Mouse (Mus musculus) bone marrow, adult 2 months (tissue): ENCODE measurements around the gene Tmem88.

Source experiments
- CTCF ChIP-seq: fragments of 200-500 bp; IDR thresholded peaks from 2 replicates; pipeline ENCODE4 v1.5.1; 2011; ENCODE audit warnings: low read length, control low read depth; ENCODE audit not compliant: control insufficient read depth, insufficient read depth
- POLR2A ChIP-seq: fragments of 200-500 bp; IDR thresholded peaks from 2 replicates; pipeline ENCODE4 v1.6.1; 2011; ENCODE audit warnings: low read depth, mild to moderate bottlenecking, control low read depth, low read length, borderline replicate concordance; ENCODE audit not compliant: control insufficient read depth

DNA sequence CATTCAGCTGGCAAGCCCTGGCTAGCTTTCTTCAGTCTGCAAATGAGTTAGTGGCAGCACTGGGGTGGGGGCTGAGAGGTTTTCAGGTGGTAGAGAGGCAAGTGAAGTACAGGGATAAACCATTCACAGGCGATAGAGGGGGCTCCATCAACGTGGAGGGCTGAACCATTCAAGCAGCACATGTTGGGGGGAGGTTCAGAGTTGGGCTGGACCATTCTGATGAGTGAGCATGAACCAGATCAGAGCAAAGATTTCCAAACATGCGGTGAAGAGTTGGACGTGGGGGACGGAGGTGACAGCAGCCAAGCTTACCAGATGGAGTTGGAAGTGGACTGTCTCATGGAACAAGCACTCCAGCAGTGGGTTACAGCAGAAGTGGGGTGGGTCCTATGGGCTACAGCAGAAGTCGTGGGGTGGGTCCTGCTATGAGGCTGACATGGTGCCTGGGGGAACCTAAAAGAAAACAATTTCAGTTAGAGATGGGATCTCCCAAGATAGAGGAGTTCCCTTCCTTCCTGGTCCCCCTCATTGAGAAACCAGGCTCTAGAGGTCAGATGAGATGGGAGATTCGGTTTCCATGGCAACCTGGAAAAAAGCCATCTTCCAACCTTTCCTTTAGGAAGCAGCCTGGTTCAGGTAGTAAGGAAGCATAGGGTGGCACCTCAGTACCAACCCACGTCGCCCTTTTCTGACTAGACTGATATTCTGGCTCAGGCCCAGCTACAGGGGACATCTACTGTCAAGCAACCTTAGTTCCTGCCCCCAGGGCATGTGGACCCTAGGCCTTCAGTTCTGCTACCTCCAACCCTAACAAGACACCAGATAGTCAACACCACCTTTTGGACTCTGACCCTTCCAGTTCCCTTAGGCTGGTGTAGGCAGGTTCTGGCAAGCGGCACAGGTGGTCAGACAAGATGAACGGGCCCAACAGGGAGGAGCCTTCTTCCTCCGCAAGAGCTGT lies 15.5 kb upstream of the Tmem88 start, which contains the start of gene Kdm6b:
- TF ChIP-seq CTCF (no peak), POLR2A (no peak)
